Mouse (Mus musculus) hindbrain, embryonic 14.5 days (tissue): ENCODE data around the gene Tmem145. TPM values are rescaled to one million over a fixed set of nuclear protein-coding genes. Genes with fewer than 3 reads are reported as not detected.
"Not testable (repeated sequence)": the region's sequence is repeated elsewhere in the genome, so short reads cannot be mapped to it uniquely, and the experiment has no call there.

Experiments
- ATAC-seq: fragments of 200-750 bp; cut with Nextera tagmentation; 2 replicates; pipeline ENCODE4 v1.8.0; 2017; ENCODE audit warnings: moderate number of reproducible peaks, mild to moderate bottlenecking, moderate TSS enrichment, moderate library complexity; ENCODE audit not compliant: low FRiP score
- DNase-seq: peaks from one replicate; pipeline ENCODE4 v3.0.0-alpha.2; 2015; ENCODE audit warnings: low spot score
- H3K27ac ChIP-seq: fragments of 300-500 bp; sonication (generic); 2 replicates; pipeline ENCODE4 v1.5.1; 2014; ENCODE audit warnings: mild to moderate bottlenecking, moderate library complexity
- H3K27me3 ChIP-seq: fragments of 300-500 bp; sonication (generic); 2 replicates; pipeline ENCODE4 v1.6.1; 2014; ENCODE audit warnings: mild to moderate bottlenecking, low read length, mixed read lengths; ENCODE audit not compliant: control insufficient read depth, insufficient read depth
- H3K36me3 ChIP-seq: fragments of 300-500 bp; sonication (generic); replicated peaks from 2 replicates; pipeline ENCODE4 v1.6.1; 2014; ENCODE audit not compliant: control insufficient read depth, insufficient read depth
- H3K4me1 ChIP-seq: fragments of 300-500 bp; sonication (generic); replicated peaks from 2 replicates; pipeline ENCODE4 v1.6.1; 2014; ENCODE audit warnings: antibody characterized with exemption, low read length, mixed read lengths; ENCODE audit not compliant: control insufficient read depth, insufficient read depth
- H3K4me2 ChIP-seq: fragments of 300-500 bp; sonication (generic); replicated peaks from 2 replicates; pipeline ENCODE4 v1.6.1; 2014; ENCODE audit warnings: mild to moderate bottlenecking, moderate library complexity
- H3K4me3 ChIP-seq: fragments of 300-500 bp; sonication (generic); replicated peaks from 2 replicates; pipeline ENCODE4 v1.5.1; 2014; ENCODE audit warnings: mild to moderate bottlenecking, low read length
- H3K9ac ChIP-seq: fragments of 300-500 bp; sonication (generic); 2 replicates; pipeline ENCODE4 v1.6.1; 2014
- H3K9me3 ChIP-seq: fragments of 300-500 bp; sonication (generic); 2 replicates; pipeline ENCODE4 v1.6.1; 2016; ENCODE audit warnings: low read length; ENCODE audit not compliant: control insufficient read depth
- WGBS: fragments of 180-500 bp; shearing (Covaris S2); extraction: QIAGEN DNeasy Blood & Tissue Kit; methylation state at CpG from one replicate; pipeline ENCODE4 v1.1.7; 2014; 5-methylcytosine and 5-hydroxymethylcytosine counted together
- polyA plus RNA-seq: library from polyadenylated mRNA; unstranded; fragments of >200 nt; fragmentation: Nextera tagmentation; extraction: Ambion mirVana; gene quantifications from 2 replicates; pipeline ENCODE4 v1.2.1, GENCODE M21; 2014

The Tmem145 gene
- polyA plus RNA-seq, 1 experiment from 2014 or later, result 74.9 TPM

DNA sequence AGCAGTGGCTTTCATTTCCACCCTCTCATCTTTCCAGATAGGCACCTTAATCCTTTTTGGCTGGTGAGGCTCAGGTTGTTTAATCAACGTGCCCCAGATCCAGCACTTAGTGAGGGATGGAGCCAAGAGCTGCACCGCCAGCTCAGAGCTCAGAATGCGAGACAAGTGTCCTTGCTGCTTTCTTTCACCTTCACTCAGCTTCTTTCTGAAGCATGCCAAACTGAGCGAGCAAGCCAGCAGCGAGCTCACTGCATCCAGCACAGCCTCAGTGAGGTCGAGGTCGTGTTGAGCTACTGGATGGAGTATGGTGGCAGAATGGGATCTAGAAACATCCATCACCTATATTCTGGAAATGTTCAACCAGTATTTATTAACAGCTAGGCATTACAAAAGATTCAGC lies 7.4 kb downstream of the Tmem145 start:
- Histone ChIP-seq H3K27me3 (peaks cover 46% of the 10 kb centered on the region), H3K4me3 (no peak overlapping the region), H3K27ac (no peak overlapping the region), H3K36me3 (peaks cover 20% of the 10 kb centered on the region), H3K9ac (no peak overlapping the region), H3K4me2 (no peak overlapping the region), H3K9me3 (no peaks in the 10 kb centered on the region), H3K4me1 (peaks cover 17% of the 10 kb centered on the region)
- DNase-seq, result no peak
- WGBS, result 48% methylated on average over 7 of the region's 7 CpGs
- no peak for ATAC-seq

DNA sequence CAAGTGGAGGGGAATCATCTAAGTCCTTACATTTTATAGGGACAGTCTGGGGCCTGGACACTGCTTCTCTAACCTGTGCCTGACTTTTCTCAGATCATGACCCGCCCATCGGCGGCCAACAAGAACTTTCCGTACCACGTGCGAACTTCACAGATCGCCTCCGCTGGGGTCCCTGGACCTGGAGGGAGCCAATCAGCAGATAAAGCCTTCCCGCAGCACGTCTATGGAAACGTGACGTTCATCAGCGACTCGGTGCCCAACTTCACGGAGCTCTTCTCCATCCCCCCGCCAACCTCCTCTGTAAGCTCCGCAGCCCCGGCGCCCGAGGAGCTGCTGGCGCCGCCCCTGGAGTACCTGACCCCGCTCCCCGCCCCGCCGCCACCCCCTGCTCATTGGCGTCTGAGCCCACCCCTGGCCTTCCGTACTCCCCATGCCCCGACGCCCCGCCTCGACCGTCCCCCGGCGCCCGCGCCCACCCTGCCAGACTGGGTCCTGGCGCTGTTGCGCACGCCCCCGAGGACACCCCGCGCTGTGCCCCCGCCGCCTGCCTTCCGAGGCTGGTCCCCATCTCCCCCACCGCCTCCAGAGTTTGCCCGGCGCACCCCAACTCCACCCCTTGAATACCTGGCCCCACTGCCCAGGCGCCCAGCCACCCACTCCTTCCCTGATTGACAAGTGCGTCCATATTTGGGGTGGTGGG lies 8.8 kb downstream of the Tmem145 start:
- H3K36me3 ChIP-seq, result peaks cover 20% of the 10 kb centered on the region
- DNase-seq (no peak), ATAC-seq (no peak)
- H3K27ac ChIP-seq, result no peak overlapping the region
- peaks cover 25% of the 10 kb centered on the region for H3K4me1 ChIP-seq
- H3K9ac ChIP-seq, result peak overlapping the region; percentile 44
- no peaks in the 10 kb centered on the region for H3K9me3 ChIP-seq
- H3K4me3 ChIP-seq, result peak overlapping the region; percentile 22
- WGBS, result 7% methylated on average over 50 of the region's 51 CpGs
- peak overlapping the region; percentile 53 for H3K4me2 ChIP-seq
- H3K27me3 ChIP-seq, result peaks cover 46% of the 10 kb centered on the region

DNA sequence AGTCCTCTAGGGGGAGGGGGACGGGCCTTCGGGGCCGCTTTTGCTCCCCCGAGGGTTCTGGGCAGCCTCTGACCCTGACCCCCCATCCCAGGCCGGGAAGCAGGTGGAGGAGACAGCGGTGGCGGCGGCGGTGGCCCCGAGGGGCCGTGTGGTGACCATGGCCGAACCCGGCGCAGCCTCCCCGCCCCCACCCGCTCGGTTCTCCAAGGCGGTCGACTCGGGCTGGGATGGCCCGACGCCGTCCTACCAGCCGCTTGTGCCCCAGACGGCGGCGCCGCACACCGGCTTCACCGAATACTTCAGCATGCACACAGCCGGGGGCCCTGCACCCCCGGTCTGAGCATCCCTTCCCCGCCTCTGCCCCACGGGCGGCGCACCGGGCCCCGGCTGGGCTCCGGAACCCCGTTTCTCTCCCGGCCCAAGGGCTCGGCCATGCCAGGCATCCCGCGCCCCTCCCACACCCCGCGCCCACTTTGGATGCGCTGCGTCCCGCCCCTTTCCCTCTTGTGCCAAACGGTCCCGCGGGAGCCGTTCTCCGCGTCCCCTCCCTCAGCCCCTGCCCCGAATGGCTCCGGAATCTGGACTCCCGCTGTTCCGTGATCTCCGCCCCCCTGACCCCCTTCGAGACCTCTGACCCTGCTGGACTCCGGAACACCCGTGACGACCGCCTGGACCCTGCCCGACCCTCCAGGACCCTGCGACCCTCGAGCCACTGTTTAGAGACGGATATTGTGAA lies 9.6 kb downstream of the Tmem145 start:
- peak overlapping the region; percentile 53 for H3K4me2 ChIP-seq
- H3K4me1 ChIP-seq, result peaks cover 25% of the 10 kb centered on the region
- H3K9me3 ChIP-seq, result no peaks in the 10 kb centered on the region
- peaks cover 20% of the 10 kb centered on the region for H3K36me3 ChIP-seq
- no peak overlapping the region for H3K27ac ChIP-seq
- ATAC-seq (no peak), DNase-seq (no peak)
- H3K27me3 ChIP-seq, result peaks cover 46% of the 10 kb centered on the region
- peak overlapping the region; percentile 22 for H3K4me3 ChIP-seq
- 2% methylated on average over 61 of the region's 69 CpGs for WGBS
- H3K9ac ChIP-seq, result peak overlapping the region; percentile 44

DNA sequence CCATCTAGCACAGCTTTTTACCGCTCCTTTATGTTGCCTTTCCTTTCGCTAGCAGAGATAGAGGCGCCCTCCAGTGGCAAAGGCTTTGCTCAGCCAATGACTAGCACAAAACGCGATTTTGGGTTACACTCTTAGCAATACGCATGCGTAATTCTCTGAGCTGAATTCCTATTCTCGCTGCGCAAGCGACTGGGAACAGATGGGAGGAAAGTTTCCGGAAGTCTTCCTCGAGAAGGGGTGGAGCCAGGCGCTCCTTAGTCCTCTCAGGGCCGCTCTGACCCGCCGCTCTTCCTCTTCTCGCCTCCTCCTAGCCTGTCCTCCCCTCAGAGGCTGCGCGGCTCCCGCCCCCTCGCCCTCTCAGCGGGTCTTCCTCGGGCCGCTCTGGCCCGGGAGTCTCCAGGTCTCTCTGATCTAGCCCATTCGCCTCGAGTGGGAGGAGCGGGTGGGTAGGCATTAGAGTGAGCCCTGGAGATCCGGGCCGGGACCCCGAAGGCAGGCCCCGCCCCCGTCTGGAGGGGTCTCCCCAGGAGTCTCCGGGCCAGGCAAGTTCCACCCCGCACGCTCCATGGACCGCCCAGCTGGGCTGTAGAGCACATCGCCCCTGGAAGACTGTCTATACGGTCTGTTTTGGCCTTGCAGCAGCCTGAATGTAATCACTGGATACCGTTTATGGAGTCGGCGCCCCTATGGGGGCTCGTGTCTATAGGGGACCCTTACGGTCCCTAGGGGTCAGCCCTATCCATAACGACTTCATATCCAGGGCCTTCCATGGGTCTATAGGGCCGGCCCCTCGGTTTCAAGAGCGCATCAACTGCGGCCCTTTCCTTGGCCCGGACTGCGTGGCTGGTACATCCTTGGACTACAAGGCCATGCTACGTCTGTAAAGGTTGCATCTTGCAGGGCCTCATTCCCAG lies 10.9 kb downstream of the Tmem145 start, which contains the start of gene Megf8:
Gene Megf8 (plus strand): TSS at position 633 of the 914 bp plus-strand sequence.
- DNase-seq (peak; percentile 99), ATAC-seq (peak; percentile 98)
- peak within 1 kb of the TSS; percentile 97 for H3K4me2 ChIP-seq
- H3K4me3 ChIP-seq, result peak within 1 kb of the TSS; percentile 67
- peaks cover 39% of the 10 kb centered on the region for H3K27me3 ChIP-seq
- H3K27ac ChIP-seq, result peak within 1 kb of the TSS; percentile 83
- no peaks in the 10 kb centered on the region for H3K9me3 ChIP-seq
- H3K9ac ChIP-seq, result peak within 1 kb of the TSS; percentile 87
- peaks cover 16% of the 10 kb centered on the region for H3K36me3 ChIP-seq
- peaks cover 30% of the 10 kb centered on the region for H3K4me1 ChIP-seq
- WGBS, result 1% methylated on average over 51 of the region's 52 CpGs

DNA sequence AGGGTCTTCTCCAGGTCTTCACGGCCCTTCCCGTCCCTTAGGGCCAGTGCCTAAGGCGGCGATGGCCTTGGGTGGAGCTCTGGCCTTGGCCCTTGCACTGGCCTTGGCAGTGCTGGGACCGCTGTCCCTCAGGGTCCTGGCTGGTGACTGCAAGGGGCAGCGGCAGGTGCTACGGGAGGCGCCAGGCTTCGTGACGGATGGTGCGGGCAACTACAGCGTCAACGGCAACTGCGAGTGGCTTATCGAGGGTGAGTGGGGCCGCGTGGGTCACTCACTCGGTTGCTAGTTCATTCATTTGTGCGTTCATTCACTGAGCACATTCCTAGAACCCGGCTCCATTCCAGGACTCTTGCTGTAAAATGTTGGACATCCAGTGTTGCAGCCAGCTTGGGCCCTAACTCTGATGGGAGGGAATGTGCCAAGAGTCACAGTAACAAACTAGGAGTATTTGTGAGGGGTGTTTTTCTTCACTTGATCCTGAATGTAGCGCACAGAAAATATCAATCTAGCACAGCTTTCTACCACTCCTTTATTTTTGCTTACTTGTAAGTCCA lies 11.6 kb downstream of the Tmem145 start:
- Histone ChIP-seq H3K27me3 (peaks cover 31% of the 10 kb centered on the region), H3K4me2 (peak overlapping the region; percentile 97), H3K27ac (peak overlapping the region; percentile 83), H3K4me1 (peaks cover 34% of the 10 kb centered on the region), H3K36me3 (peaks cover 9% of the 10 kb centered on the region; the same call in 1 of the 2 replicates), H3K9ac (peak overlapping the region; percentile 87), H3K9me3 (no peaks in the 10 kb centered on the region), H3K4me3 (peak overlapping the region; percentile 67)
- ATAC-seq (no peak), DNase-seq (no peak)
- WGBS, result 11% methylated on average over 21 of the region's 21 CpGs

DNA sequence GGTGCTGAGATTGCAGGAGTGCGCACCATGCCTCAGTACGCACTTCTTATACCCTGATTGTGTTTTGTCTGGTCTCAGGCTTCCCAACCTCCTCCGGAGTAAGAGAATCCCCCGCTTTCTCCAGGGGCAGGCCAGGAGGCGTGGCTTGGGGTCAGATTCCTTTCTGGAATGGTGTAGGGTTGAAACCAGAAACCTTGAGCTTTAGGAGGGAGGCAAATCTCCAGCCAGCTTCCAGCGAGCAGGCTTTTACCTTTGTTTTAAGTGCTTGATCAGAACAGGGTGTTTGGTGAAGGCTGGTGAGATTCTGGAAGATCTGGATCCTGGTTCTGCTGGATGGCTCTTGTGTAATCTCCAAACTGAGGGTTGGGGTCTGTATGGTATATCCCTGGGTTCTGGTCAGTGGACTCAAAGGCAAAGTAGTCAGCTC lies 16.2 kb downstream of the Tmem145 start:
- ATAC-seq, result no peak
- DNase-seq, result no peak
- H3K27ac ChIP-seq, result 0 out of 2 replicates have a peak overlapping the region, but pooled peaks have one; percentile 32
- H3K36me3 ChIP-seq, result no peaks in the 10 kb centered on the region
- H3K4me1 ChIP-seq, result peaks cover 29% of the 10 kb centered on the region
- no peaks in the 10 kb centered on the region for H3K27me3 ChIP-seq
- 14% methylated on average over 6 of the region's 6 CpGs for WGBS
- H3K9ac ChIP-seq, result no peak overlapping the region
- H3K4me3 ChIP-seq, result no peak overlapping the region
- no peaks in the 10 kb centered on the region for H3K9me3 ChIP-seq
- H3K4me2 ChIP-seq, result no peak overlapping the region; the same call in 1 of the 2 replicates

DNA sequence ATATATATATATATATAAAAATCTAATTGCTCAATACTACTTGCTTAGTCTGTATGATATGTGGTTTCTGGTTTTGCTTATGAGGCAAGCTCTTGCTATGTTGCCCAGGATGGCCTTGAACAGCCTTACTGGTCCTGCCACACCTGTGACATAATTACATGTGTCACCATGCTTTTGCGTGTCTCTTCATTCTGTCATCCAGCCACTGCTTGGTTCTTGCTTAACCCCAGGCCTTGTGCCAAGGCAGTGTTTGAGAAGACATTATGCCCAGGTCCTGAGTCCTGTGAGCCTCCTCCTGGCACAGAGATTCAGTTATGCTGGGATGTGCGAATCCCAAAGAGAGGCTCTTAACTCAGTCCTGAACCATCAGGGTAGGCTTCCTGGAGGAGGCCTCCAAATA lies 17.3 kb downstream of the Tmem145 start:
- Histone ChIP-seq H3K4me2 (no peak overlapping the region), H3K9ac (no peak overlapping the region), H3K9me3 (no peaks in the 10 kb centered on the region), H3K36me3 (peaks cover 9% of the 10 kb centered on the region), H3K27me3 (no peaks in the 10 kb centered on the region), H3K4me1 (peaks cover 19% of the 10 kb centered on the region), H3K4me3 (no peak overlapping the region), H3K27ac (no peak overlapping the region)
- WGBS, result 97% methylated on average over 2 of the region's 2 CpGs
- no peak for DNase-seq
- no peak for ATAC-seq

DNA sequence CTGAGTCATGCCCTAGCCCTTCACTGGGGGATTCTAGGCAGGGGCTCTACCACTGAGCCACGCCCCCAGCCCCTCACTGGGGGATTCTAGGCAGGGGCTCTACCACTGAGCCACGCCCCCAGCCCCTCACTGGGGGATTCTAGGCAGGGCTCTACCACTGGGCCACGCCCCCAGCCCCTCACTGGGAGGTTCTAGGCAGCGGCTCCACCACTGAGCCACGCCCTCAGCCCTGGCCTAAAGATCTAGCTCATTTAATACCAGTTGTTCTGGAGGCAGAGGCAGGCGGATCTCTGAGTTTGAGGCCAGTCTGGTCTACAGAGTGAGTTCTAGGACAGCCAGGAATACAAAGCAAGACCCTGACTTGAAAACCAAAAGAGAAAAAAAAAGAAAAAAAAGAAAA lies 19.5 kb downstream of the Tmem145 start:
- H3K4me2 ChIP-seq, ATAC-seq, H3K9ac ChIP-seq, H3K27me3 ChIP-seq, H3K4me1 ChIP-seq, H3K4me3 ChIP-seq, H3K9me3 ChIP-seq, DNase-seq, H3K27ac ChIP-seq: not testable (repeated sequence)
- WGBS, result 91% methylated on average over 5 of the region's 6 CpGs
- H3K36me3 ChIP-seq, result peaks cover 25% of the 10 kb centered on the region
